Mouse (Mus musculus) layer of hippocampus, postnatal 14 days (tissue): Measurements from ENCODE around the gene Atad1. TPM values are rescaled to one million over a fixed set of nuclear protein-coding genes. Genes with fewer than 3 reads are reported as not detected.
"Not testable (repeated sequence)": the region's sequence is repeated elsewhere in the genome, so short reads cannot be mapped to it uniquely, and the experiment has no call there.

Source experiments
- DNase-seq, 2 experiments: peaks; one replicate each; pipeline ENCODE4 v3.0.0; 2021 to 2022; ENCODE audit warnings: low spot score in 2 of 2, mixed read lengths in 1 of 2
- long read RNA-seq, 2 experiments: library from polyadenylated mRNA; stranded (forward); transcript quantifications; one replicate each; pipeline ENCODE4 v2.0.0; 2021
- total RNA-seq, 2 experiments: library from RNA; stranded (reverse); gene quantifications; 2 replicates each; pipeline ENCODE4 v1.2.3; 2021

The Atad1 gene
- 100 to 1,000 TPM in 1 of 2 experiments, 10 to 100 TPM in 1; 95.6 to 110 TPM for total RNA-seq
- long read RNA-seq, experiment 1, transcript Atad1-203 (10 exons, 3,771 nt), result major isoform, 123 of 137 reads
- long read RNA-seq, experiment 1, partial matches to known transcripts, result 7 of 137 reads
- long read RNA-seq, experiment 1, other reads (novel, unspliced or antisense), result 6 of 137 reads
- long read RNA-seq, experiment 2, transcript Atad1-203 (10 exons, 3,771 nt), result major isoform, 106 of 116 reads
- long read RNA-seq, experiment 2, partial matches to known transcripts, result 4 of 116 reads
- long read RNA-seq, experiment 2, other reads (novel, unspliced or antisense), result 6 of 116 reads

GRCm38 (mm10) chr19:32739686-32740085 is at the start of gene Atad1:
Gene Atad1 (minus strand): TSS chr19:32739786.
- DNase-seq, result no peak

GRCm38 (mm10) chr19:32788016-32788415 is 48.4 kb upstream of the Atad1 start:
- not testable (repeated sequence) for DNase-seq

- peak in 1 of 2 experiments; percentile 28 for DNase-seq
Measured at GRCm38 (mm10) chr19:32787388-32787787, 47.8 kb upstream of the Atad1 start.

GRCm38 (mm10) chr19:32781305-32782071 is 41.9 kb upstream of the Atad1 start:
- DNase-seq, result no peak

- DNase-seq, result no peak
Measured at GRCm38 (mm10) chr19:32779131-32779530, 39.5 kb upstream of the Atad1 start.

- no peak for DNase-seq
Measured at GRCm38 (mm10) chr19:32778411-32778810, 38.8 kb upstream of the Atad1 start.

GRCm38 (mm10) chr19:32762493-32762892 is 22.9 kb upstream of the Atad1 start:
- no peak for DNase-seq

GRCm38 (mm10) chr19:32761162-32761561 is 21.6 kb upstream of the Atad1 start:
- no peak for DNase-seq

- DNase-seq, result no peak
Measured at GRCm38 (mm10) chr19:32760499-32760898, 20.9 kb upstream of the Atad1 start.

GRCm38 (mm10) chr19:32759357-32760024 is 19.9 kb upstream of the Atad1 start:
- DNase-seq, result no peak

GRCm38 (mm10) chr19:32758793-32759161 is 19.2 kb upstream of the Atad1 start:
- no peak for DNase-seq

GRCm38 (mm10) chr19:32757831-32758792 is 18.5 kb upstream of the Atad1 start:
- DNase-seq, result peak; percentile 51 to 67

- DNase-seq, result peak; percentile 97 to 98
Measured at GRCm38 (mm10) chr19:32756900-32757725, 17.5 kb upstream of the Atad1 start, which contains the start of gene Pten. Gene Pten (plus strand): TSS chr19:32757497.

- no peak for DNase-seq
Measured at GRCm38 (mm10) chr19:32756636-32756899, 17.0 kb upstream of the Atad1 start.

- peak; percentile 97 to 98 for DNase-seq
Measured at GRCm38 (mm10) chr19:32755792-32756635, 16.4 kb upstream of the Atad1 start.

- no peak for DNase-seq
Measured at GRCm38 (mm10) chr19:32755104-32755791, 15.7 kb upstream of the Atad1 start.

GRCm38 (mm10) chr19:32754188-32755000 is 14.8 kb upstream of the Atad1 start:
- DNase-seq, result no peak

GRCm38 (mm10) chr19:32753386-32753785 is 13.8 kb upstream of the Atad1 start:
- no peak for DNase-seq
